Mouse (Mus musculus): ENCODE data around the gene Phf21a. TPM values are rescaled to one million over a fixed set of nuclear protein-coding genes. Genes with fewer than 3 reads are reported as not detected.
A peak's percentile ranks its signal among the peaks of the same experiment; 100 is the strongest.

Gene Phf21a
- polyA plus RNA-seq, 1 experiment from 2014 or later = 36.7 TPM

GRCm38 (mm10) chr2:92296402-92296801 is 203.5 kb downstream of the Phf21a start:
- no peak overlapping the region for H3K27ac ChIP-seq (replicated peaks)
- H3K9me3 ChIP-seq (replicated peaks) = no peaks in the 10 kb centered on the region
- 13% methylated on average over 6 of the region's 6 CpGs for WGBS

DNA sequence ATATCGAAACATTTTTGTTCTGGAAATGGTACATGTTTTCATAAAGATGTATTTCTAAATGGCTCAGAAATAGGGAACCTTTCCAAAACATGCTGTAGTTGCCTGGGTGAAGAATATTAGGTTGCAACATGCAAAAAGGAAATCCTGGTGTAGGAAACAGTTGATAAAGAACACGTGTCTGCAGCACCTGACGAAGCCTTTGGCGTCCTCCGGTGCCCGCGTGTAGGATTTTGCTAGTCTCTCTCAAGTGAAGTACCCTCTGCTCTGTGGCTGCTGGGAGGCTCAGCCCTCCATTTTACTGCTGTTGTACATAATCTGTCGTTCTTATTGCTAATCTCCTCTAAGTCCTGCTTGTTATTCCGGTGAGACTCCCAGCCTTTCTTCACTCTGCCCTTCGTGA is 207.0 kb downstream of the Phf21a start:
- DNase-seq (ENCODE audit: low spot score) = peak; percentile 29
- H3K4me3 ChIP-seq = no peak overlapping the region
- no peaks in the 10 kb centered on the region for H3K27me3 ChIP-seq (ENCODE audit: low read depth, poor library complexity, severe bottlenecking)
- no peaks in the 10 kb centered on the region for H3K9me3 ChIP-seq (replicated peaks)
- peaks cover 36% of the 10 kb centered on the region for H3K4me1 ChIP-seq
- WGBS = 45% methylated on average over 10 of the region's 10 CpGs
- H3K36me3 ChIP-seq = no peaks in the 10 kb centered on the region
- H3K27ac ChIP-seq (replicated peaks) = 0 out of 2 replicates have a peak overlapping the region, but pooled peaks have one; percentile 6

More at GRCm38 (mm10) chr2:92296402-92296801, 203.5 kb downstream of the Phf21a start:
- Histone ChIP-seq H3K4me3 (no peak overlapping the region), H3K4me1 (peaks cover 26% of the 10 kb centered on the region), H3K36me3 (no peaks in the 10 kb centered on the region), H3K27me3 (ENCODE audit: low read depth, poor library complexity, severe bottlenecking) (no peaks in the 10 kb centered on the region)
- peak; percentile 62 for DNase-seq (ENCODE audit: low spot score)

DNA sequence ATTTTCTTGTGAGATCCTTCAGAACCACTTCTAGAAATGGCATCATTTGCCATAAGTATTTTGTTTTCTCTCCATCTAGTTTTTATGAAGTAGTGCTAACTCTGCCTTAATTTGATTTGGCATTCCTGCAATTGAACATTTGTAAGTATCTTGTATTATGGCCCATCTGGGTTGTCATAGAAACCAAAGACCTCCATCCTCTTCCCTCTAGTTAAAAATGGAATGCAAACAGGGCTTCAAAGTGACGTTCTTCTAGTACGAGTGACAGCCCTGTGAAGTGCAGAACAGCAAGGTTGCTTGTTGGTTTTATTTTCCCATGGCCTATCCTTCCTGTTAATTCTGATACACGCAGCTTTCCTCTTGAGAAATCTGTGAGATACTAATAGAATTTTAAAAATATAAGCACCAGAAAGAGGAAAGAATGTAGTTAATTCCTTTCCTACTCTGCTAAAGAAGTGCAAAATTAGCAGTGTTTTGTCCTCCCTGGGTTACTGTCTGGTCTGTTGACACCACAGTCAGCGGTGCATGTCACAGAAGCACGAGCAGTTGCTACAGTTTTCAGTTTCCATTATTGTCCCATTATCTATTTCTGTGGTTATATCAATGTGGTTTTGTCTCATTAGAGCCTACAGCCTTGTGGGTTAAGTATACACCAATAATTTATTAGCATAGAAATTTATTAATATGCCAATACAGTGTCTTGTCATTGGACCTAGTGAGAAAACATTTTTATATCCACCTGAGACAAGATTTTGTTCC is 209.1 kb downstream of the Phf21a start:
- Histone ChIP-seq H3K27ac (replicated peaks) (0 out of 2 replicates have a peak overlapping the region, but pooled peaks have one; percentile 38), H3K4me1 (peaks cover 50% of the 10 kb centered on the region), H3K36me3 (no peaks in the 10 kb centered on the region), H3K4me3 (no peak overlapping the region), H3K27me3 (ENCODE audit: low read depth, poor library complexity, severe bottlenecking) (no peaks in the 10 kb centered on the region), H3K9me3 (replicated peaks) (no peaks in the 10 kb centered on the region)
- WGBS = 45% methylated on average over 5 of the region's 5 CpGs
- no peak for DNase-seq (ENCODE audit: low spot score)

DNA sequence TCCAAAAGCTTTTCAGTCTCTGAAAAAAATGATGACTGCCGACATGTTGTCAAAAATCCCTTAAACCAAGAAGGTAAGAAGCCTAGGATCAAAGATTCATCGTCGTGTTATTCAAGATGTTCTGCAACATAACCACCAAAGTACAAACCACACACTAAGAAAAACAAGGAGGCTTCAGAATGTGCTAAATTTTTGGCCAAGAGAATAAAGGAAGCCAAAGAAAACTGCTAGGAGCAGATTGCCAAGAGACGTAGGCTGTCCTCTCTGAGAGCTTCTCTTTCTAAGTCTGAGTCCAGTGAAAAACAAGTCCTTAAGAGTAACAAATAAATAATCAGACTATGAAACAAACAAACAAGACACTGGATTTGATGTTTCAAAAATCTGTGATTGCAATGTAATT is 219.6 kb downstream of the Phf21a start:
- H3K4me3 ChIP-seq = no peak overlapping the region
- WGBS = 93% methylated on average over 4 of the region's 4 CpGs
- no peak for DNase-seq (ENCODE audit: low spot score)
- no peak overlapping the region for H3K27ac ChIP-seq (replicated peaks)
- no peaks in the 10 kb centered on the region for H3K4me1 ChIP-seq
- H3K36me3 ChIP-seq = peaks cover 22% of the 10 kb centered on the region
- H3K9me3 ChIP-seq (replicated peaks) = no peaks in the 10 kb centered on the region
- no peaks in the 10 kb centered on the region for H3K27me3 ChIP-seq (ENCODE audit: low read depth, poor library complexity, severe bottlenecking)

GRCm38 (mm10) chr2:92314031-92314430 is 221.1 kb downstream of the Phf21a start:
- no peaks in the 10 kb centered on the region for H3K9me3 ChIP-seq (replicated peaks)
- no peak overlapping the region for H3K27ac ChIP-seq (replicated peaks)
- H3K4me3 ChIP-seq = no peak overlapping the region
- no peaks in the 10 kb centered on the region for H3K4me1 ChIP-seq
- no peaks in the 10 kb centered on the region for H3K27me3 ChIP-seq (ENCODE audit: low read depth, poor library complexity, severe bottlenecking)
- WGBS = 98% methylated on average over 1 of the region's 1 CpGs
- no peak for DNase-seq (ENCODE audit: low spot score)
- peaks cover 18% of the 10 kb centered on the region for H3K36me3 ChIP-seq

- WGBS = 79% methylated on average over 3 of the region's 3 CpGs
- no peak overlapping the region for H3K27ac ChIP-seq (replicated peaks)
Measured at GRCm38 (mm10) chr2:92316652-92317051, 223.7 kb downstream of the Phf21a start.

GRCm38 (mm10) chr2:92317228-92317627 is 224.3 kb downstream of the Phf21a start:
- H3K4me1 ChIP-seq = no peaks in the 10 kb centered on the region
- DNase-seq (ENCODE audit: low spot score) = no peak
- no peaks in the 10 kb centered on the region for H3K9me3 ChIP-seq (replicated peaks)
- H3K4me3 ChIP-seq = no peak overlapping the region
- H3K27me3 ChIP-seq (ENCODE audit: low read depth, poor library complexity, severe bottlenecking) = no peaks in the 10 kb centered on the region
- H3K27ac ChIP-seq (replicated peaks) = no peak overlapping the region
- WGBS = 91% methylated on average over 5 of the region's 5 CpGs
- H3K36me3 ChIP-seq = peaks cover 35% of the 10 kb centered on the region

More at GRCm38 (mm10) chr2:92316652-92317051, 223.7 kb downstream of the Phf21a start:
- Histone ChIP-seq H3K27me3 (ENCODE audit: low read depth, poor library complexity, severe bottlenecking) (no peaks in the 10 kb centered on the region), H3K36me3 (peaks cover 29% of the 10 kb centered on the region), H3K9me3 (replicated peaks) (no peaks in the 10 kb centered on the region), H3K4me1 (no peaks in the 10 kb centered on the region), H3K4me3 (no peak overlapping the region)
- no peak for DNase-seq (ENCODE audit: low spot score)

DNA sequence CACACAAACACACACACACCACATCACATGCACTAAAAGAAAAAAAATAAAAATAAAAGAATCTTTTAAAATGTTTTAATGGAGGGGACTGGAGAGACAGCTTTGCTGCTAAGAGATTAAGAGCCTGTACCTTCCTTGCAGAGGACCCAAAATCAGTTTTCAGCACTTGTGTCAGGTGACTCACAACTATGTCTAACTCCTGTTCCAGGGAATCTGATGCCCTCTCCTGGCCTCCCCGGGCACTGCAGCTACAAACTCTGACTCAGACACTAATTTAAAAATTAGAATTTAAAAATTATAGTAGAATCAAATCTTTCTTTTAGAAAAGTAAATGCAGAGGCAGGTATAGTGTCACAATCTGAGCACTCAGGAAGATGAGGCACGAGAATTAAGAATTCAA is 229.8 kb downstream of the Phf21a start:
- Histone ChIP-seq H3K4me3 (no peak overlapping the region), H3K4me1 (no peaks in the 10 kb centered on the region), H3K9me3 (replicated peaks) (no peaks in the 10 kb centered on the region), H3K27ac (replicated peaks) (no peak overlapping the region), H3K36me3 (peaks cover 77% of the 10 kb centered on the region), H3K27me3 (ENCODE audit: low read depth, poor library complexity, severe bottlenecking) (no peaks in the 10 kb centered on the region)
- 85% methylated on average over 2 of the region's 2 CpGs for WGBS
- DNase-seq (ENCODE audit: low spot score) = peak; percentile 14

DNA sequence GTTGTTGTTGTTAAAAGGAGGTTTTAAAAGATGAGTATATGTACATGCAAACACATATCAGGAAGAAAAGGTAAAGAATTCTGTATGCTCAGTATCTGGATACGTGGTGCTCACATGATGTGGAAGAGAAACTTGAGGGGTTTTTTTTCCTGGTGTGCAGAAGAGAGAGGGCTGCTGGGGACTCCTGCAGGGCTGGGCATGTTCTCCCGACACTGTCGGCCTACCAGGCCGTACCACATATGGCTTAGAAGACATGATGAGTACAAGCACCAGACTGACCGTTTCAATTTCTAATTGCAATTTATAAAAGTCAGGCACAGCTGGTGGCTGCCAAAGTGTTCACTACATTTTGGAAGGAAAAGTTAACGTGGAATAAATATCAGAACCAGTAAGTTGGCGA is 232.8 kb downstream of the Phf21a start:
- Histone ChIP-seq H3K4me1 (no peaks in the 10 kb centered on the region), H3K36me3 (peaks cover 95% of the 10 kb centered on the region), H3K4me3 (no peak overlapping the region), H3K9me3 (replicated peaks) (no peaks in the 10 kb centered on the region), H3K27me3 (ENCODE audit: low read depth, poor library complexity, severe bottlenecking) (no peaks in the 10 kb centered on the region), H3K27ac (replicated peaks) (no peak overlapping the region)
- 92% methylated on average over 7 of the region's 7 CpGs for WGBS
- no peak for DNase-seq (ENCODE audit: low spot score)

DNA sequence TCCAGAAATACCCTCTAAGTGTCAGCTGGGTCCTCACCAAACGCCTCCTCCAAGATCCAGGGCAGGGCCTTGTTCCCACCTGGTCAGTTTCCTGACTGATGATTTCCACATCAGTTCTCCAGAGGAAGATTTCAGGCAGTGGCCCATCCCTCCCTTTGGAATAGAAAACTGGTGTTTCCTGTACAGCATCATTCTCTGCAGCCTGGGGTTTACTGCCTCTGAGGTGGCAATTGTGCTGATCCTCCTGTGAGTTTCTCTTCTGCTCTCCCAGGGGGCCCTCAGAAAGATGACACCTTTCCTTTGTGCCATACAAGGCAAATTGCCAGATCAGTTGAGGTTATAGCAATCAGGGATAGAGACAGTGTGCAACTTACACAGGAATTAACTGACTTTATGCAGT is 233.3 kb downstream of the Phf21a start:
- H3K9me3 ChIP-seq (replicated peaks) = no peaks in the 10 kb centered on the region
- WGBS = 78% methylated on average over 1 of the region's 1 CpGs
- no peak overlapping the region for H3K27ac ChIP-seq (replicated peaks)
- no peaks in the 10 kb centered on the region for H3K27me3 ChIP-seq (ENCODE audit: low read depth, poor library complexity, severe bottlenecking)
- no peak overlapping the region for H3K4me3 ChIP-seq
- H3K4me1 ChIP-seq = no peaks in the 10 kb centered on the region
- H3K36me3 ChIP-seq = peaks cover 95% of the 10 kb centered on the region
- no peak for DNase-seq (ENCODE audit: low spot score)

- WGBS = 92% methylated on average over 4 of the region's 4 CpGs
- Histone ChIP-seq H3K27ac (replicated peaks) (no peak overlapping the region), H3K36me3 (peaks cover 95% of the 10 kb centered on the region), H3K9me3 (replicated peaks) (no peaks in the 10 kb centered on the region), H3K27me3 (ENCODE audit: low read depth, poor library complexity, severe bottlenecking) (no peaks in the 10 kb centered on the region), H3K4me1 (no peaks in the 10 kb centered on the region), H3K4me3 (no peak overlapping the region)
- DNase-seq (ENCODE audit: low spot score) = no peak
Measured at GRCm38 (mm10) chr2:92327601-92328000, 234.7 kb downstream of the Phf21a start.

- peaks cover 94% of the 10 kb centered on the region for H3K36me3 ChIP-seq
- 94% methylated on average over 8 of the region's 8 CpGs for WGBS
- DNase-seq (ENCODE audit: low spot score) = no peak
Measured at GRCm38 (mm10) chr2:92328206-92328605, 235.3 kb downstream of the Phf21a start.

DNA sequence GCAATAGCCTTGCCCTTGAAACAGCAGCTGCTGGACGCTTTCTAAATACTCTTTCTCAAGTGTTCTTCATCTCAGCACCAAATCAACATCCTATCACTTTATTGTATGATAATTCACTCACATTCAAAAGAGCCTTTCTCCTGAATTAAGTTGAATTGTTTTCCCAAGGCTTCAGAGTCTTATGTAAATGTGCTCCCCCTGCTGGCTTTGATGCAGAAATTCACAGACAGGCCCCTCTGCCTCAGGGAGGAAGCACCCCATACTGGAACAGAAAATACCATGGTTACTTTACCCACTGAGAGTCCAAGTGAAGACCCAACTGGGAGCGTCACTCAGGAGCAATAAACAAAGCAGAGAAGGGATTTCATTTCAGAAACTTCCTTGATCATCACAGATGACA is 237.9 kb downstream of the Phf21a start:
- 54% methylated on average over 2 of the region's 2 CpGs for WGBS
- H3K4me1 ChIP-seq = no peaks in the 10 kb centered on the region
- H3K36me3 ChIP-seq = peaks cover 97% of the 10 kb centered on the region
- DNase-seq (ENCODE audit: low spot score) = peak; percentile 14
- no peaks in the 10 kb centered on the region for H3K27me3 ChIP-seq (ENCODE audit: low read depth, poor library complexity, severe bottlenecking)
- H3K27ac ChIP-seq (replicated peaks) = no peak overlapping the region
- H3K9me3 ChIP-seq (replicated peaks) = no peaks in the 10 kb centered on the region
- H3K4me3 ChIP-seq = no peak overlapping the region

More at GRCm38 (mm10) chr2:92328206-92328605, 235.3 kb downstream of the Phf21a start:
- no peaks in the 10 kb centered on the region for H3K9me3 ChIP-seq (replicated peaks)
- no peaks in the 10 kb centered on the region for H3K4me1 ChIP-seq
- H3K4me3 ChIP-seq = no peak overlapping the region
- H3K27me3 ChIP-seq (ENCODE audit: low read depth, poor library complexity, severe bottlenecking) = no peaks in the 10 kb centered on the region
- H3K27ac ChIP-seq (replicated peaks) = no peak overlapping the region

Data from midbrain, embryonic 10.5 days (tissue).